Mouse (Mus musculus): ENCODE measurements around the gene Parva.

The Parva gene

GRCm38 (mm10) chr7:112603496-112604170, 176.3 kb downstream of the Parva start:
- no peak for DNase-seq (ENCODE audit: low spot score)

- DNase-seq (ENCODE audit: low spot score): no peak
Observed at GRCm38 (mm10) chr7:112604209-112604608, 176.9 kb downstream of the Parva start.

GRCm38 (mm10) chr7:112614046-112614790, 186.9 kb downstream of the Parva start:
- DNase-seq (ENCODE audit: low spot score): no peak

- no peak for DNase-seq (ENCODE audit: low spot score)
Observed at GRCm38 (mm10) chr7:112614791-112615668, 187.7 kb downstream of the Parva start.

- no peak for DNase-seq (ENCODE audit: low spot score)
Observed at GRCm38 (mm10) chr7:112620322-112621179, 193.2 kb downstream of the Parva start.

- no peak for DNase-seq (ENCODE audit: low spot score)
Observed at GRCm38 (mm10) chr7:112627481-112627880, 200.2 kb downstream of the Parva start.

GRCm38 (mm10) chr7:112634505-112635213, 207.4 kb downstream of the Parva start:
- no peak for DNase-seq (ENCODE audit: low spot score)

GRCm38 (mm10) chr7:112635936-112636335, 208.6 kb downstream of the Parva start:
- no peak for DNase-seq (ENCODE audit: low spot score)
